Mouse (Mus musculus) liver, adult 2 months (tissue): ENCODE data around the gene Zcchc3.

ENCODE experiments used
- CTCF ChIP-seq: fragments of 200-500 bp; IDR thresholded peaks from 2 replicates; pipeline ENCODE4 v1.5.1; 2011; ENCODE audit warnings: low read depth, low read length, control low read depth
- POLR2A ChIP-seq: fragments of 200-500 bp; IDR thresholded peaks from 2 replicates; pipeline ENCODE4 v1.6.1; 2011; ENCODE audit warnings: low read length, control low read depth; ENCODE audit not compliant: insufficient read depth; ENCODE audit errors: extremely low read depth

DNA sequence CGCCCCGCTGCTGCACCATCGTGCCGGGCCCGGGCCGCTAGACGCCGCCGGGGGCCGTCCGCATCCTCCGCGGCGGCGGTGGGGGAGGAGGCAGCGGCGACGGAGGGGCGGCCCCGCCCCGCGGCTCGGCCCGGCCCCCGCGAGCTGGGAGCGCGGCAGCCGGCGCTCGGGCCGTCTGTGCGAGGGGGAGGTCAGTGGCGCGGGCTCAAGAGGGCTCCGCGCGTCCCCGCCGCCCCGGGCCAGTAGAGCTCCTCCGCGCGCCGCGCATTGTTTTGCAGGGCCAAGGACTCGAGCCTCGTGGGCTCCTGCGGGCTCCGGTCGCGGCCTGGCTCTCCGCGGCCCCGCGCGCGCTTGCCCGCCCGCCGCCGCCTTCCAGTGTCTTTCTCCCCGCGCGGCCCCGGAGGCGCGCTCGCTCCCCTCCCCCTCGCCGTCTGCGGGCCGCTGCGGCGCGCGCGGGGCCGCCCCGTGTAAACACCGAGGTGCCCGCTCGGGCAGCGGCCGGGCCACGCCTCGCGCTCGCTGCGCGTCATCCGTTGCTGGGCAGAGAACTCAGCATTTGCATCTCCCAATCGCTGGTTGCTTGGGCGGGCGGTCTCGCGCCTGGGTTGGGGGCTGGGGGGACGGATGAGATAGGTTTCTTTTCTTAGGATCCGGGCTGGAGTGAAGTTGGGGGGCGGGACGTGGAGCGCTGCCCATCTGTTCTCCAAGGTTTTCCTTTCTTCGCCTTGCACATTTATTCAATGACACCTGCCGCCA lies 17.0 kb downstream of the Zcchc3 start, which contains the start of gene Sox12:
- TF ChIP-seq CTCF = no peak
- peak; percentile 41; the same call in 1 of the 2 replicates for TF ChIP-seq POLR2A
